Mouse (Mus musculus): Measurements from ENCODE around the gene Stx7.

Stx7 gene

GRCm38 (mm10) chr10:24165526-24166055, 16.5 kb downstream of the Stx7 start:
- no peak for DNase-seq (ENCODE audit: low read depth, low spot score)

DNA sequence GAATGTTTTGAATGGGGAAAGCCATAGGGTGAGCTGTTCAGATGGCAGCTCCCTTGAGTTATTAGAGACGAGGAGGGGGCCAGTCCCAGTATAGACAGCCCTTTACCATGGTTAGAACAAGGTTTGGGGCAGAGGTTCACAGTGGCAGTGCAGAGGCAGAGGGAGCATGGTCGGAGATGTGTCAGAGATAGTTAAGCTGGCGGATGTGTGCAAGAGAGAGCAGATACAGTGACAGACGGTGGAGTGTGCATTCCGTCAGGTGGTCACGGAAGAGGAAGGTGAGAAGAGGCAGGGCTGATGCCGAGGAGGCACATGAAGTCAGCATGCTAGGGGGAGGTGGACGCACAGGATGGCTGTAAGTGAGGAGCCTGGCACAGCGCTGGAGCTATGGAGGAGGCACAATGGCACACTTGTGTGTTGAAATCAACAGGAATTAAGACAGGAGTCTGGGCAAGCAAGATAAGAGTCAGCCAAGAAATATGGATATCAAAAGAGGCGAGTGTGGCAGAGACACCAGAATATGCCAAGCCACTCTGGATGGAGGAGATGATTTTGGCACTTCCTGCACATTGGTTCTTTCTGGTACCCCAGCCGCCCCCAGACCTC, 19.0 kb downstream of the Stx7 start:
- no peak for DNase-seq (ENCODE audit: low read depth, low spot score)

- DNase-seq (ENCODE audit: low read depth, low spot score): no peak
Observed at GRCm38 (mm10) chr10:24168854-24169253, 19.8 kb downstream of the Stx7 start.

DNA sequence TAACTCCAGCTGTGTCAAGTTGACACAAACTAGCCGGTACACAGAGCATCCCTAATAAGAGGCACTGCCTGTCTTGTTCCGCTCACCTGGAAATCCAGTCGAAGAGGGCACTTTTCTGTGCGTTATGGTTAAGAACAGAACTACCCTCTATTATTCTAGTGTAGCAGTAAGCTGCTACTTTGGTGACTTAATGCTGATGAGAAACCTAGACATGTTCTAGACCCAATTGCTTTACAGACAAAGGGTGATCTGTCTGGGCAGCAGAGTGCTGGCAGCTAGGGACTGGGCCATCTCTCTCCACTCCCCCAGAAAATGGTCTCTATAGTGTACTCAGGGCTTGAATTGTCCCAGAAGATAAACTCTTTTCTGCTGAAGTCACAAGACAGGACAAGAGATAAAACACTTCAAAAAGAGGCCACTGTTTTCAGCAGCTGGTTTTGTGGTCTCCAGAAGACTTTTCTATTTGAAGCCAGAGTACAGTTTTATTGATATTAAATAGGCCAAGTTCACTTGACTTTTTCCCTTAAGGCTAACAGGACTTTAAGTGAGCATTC, 22.9 kb downstream of the Stx7 start:
- no peak for DNase-seq (ENCODE audit: low read depth, low spot score)

DNA sequence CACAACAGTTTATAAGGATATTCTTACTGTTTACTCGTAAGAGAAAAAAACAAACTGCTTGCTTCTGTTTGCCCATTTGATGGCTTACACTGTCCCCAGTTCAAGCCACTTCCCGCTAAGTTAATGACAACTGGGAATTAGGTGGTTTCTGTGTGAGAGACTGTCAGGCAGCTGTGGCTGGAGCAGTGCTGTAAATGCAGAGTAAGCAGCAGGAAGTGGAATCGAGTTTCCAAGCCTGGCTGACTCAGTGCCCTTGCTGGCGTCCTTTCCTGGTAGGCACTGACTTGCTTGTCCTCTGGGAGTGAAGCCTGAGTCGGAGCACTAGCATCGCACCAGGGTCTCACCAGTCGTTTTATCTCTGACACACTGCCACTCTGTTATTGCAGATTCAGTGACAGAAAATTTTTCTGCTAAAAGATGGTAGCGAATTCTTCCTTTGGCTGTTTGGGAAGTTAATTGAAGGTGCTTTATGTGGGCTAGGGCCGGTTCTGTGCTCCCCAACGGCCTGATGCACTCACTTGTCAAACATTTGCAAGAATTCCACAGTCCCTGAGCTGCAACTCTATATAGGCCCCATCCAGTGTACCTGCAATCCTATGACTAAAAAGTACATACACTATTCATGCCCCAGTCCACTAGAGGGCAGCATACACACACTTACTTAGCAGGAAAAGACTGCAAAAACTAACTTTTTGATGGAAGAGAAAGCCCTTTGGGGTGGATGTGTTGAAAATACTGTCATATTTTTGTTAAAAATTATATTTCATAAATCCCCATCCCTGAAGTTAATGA, 24.3 kb downstream of the Stx7 start:
- DNase-seq (ENCODE audit: low read depth, low spot score): peak; percentile 78

DNA sequence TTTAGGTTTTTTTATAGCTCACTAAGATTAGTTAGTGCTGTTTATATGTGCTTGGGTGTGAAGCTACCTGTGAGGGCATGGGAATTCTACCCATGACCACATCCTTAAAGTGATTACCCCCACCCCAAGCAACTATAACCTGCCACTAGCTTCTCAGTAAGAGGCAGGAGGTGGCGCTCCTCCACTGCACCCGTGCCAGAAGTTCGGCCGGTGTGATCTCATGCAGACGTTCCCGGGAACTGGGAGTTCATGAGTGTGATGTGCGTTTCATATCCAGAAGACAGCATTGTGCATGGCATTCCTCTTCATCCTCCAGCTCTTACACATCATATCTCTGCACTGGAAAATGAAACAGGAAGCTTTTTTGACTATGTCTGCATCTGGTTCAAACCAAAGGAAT, 41.3 kb downstream of the Stx7 start:
- no peak for DNase-seq (ENCODE audit: low read depth, low spot score)

DNA sequence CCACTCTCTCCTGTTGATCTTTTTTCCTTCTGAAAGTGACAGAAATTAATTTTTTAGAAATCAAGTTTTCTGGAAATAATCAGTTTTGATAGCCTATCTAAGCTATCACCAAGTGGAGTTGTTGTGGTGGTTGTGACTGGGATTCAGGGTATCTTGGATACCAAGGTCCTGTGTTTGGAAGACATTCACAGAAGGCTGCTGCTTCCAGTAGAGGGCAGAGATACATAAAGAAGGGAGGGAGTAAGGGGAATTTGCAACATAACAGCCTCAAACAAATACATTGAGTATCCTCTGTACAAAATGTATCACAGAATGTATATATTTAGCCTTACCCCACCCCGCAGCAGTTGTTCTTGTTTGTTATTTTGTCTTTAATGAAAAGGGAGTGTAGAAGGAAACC, 42.9 kb downstream of the Stx7 start:
- peak; percentile 30 for DNase-seq (ENCODE audit: low read depth, low spot score)

DNA sequence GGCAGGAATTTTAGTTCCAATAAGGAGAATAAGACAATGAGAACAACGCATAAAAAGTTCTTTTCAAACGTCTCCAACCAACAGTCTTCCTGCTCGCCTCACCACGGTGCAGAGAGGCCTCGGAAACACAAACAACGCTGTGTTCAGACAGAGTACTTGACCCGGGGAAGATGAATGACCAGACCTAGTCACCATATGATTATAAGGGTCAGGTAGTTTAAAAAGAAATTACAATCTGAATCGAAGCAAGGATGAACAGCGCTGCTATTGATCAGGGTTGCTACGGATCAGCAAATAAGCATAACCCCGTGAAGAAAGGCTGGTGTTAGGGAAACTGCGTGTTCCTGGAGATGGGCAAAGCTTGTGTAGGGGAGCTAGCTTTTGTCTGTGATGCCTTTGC, 50.2 kb downstream of the Stx7 start:
- DNase-seq (ENCODE audit: low read depth, low spot score): no peak

DNA sequence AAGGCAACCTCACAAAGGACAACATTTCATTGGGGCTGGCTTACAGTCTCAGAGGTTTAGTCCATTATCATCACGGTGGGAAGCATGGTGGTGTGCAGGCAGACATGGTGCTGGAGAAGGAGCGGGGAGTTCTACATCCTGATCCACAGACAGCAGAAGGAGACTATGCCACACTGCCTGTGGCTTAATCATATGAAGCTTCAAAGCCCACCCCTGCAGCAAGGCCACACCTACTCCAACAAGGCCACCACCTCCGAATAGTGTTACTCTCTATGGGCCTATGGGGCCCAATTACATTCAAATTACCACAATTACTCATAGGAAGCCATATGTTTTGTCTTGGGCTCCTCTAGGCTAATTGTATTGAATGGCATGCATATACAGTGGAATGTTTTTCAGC, 51.0 kb downstream of the Stx7 start:
- no peak for DNase-seq (ENCODE audit: low read depth, low spot score)

GRCm38 (mm10) chr10:24210075-24210474, 61.0 kb downstream of the Stx7 start:
- DNase-seq (ENCODE audit: low read depth, low spot score): no peak

DNA sequence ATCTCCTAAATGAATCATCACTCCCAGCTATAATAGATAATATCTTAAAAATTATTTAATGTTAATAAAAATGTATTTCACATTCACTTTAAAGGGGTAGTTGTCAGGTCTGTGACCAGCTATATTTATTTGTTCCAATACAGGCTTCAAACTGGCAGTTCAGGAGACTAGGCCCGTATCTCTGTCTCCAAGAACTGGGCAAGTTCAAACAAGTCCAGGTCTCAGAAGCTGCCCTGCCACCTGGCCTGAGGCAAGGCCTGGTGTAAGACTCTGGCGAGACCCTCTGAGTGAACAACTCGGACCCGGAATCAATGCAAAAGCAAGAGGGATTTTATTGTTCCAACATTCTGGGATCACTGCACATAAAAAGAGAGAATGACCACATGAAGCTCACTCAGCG, 64.2 kb downstream of the Stx7 start:
- DNase-seq (ENCODE audit: low read depth, low spot score): no peak

- DNase-seq (ENCODE audit: low read depth, low spot score): no peak
Observed at GRCm38 (mm10) chr10:24217558-24218268, 68.6 kb downstream of the Stx7 start.

GRCm38 (mm10) chr10:24220931-24221330, 71.8 kb downstream of the Stx7 start:
- DNase-seq (ENCODE audit: low read depth, low spot score): no peak

DNA sequence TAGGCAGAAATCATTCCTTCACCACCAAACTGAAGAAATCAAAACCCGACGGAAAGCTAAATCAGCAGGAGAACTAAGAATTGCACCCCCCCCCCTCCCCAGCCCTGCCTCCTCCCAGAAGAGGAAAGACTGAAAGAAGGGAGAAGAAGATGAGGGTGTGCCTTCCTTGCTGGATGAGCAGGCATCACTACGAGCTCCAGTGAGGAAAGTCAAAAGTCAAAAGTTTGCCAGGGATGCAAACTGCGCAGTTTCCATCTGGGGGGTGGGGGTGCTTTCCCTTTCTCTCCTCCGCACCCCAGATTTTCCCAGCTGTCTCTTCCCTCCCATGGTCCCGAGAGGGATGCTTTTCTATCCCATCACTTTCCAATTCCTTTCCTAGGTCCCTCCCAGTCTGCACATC, 73.8 kb downstream of the Stx7 start:
- DNase-seq (ENCODE audit: low read depth, low spot score): no peak

- DNase-seq (ENCODE audit: low read depth, low spot score): peak; percentile 58
Observed at GRCm38 (mm10) chr10:24223449-24224143, 74.5 kb downstream of the Stx7 start, which contains the start of gene Moxd1. Gene Moxd1, plus strand, starts transcription at chr10:24223517.

DNA sequence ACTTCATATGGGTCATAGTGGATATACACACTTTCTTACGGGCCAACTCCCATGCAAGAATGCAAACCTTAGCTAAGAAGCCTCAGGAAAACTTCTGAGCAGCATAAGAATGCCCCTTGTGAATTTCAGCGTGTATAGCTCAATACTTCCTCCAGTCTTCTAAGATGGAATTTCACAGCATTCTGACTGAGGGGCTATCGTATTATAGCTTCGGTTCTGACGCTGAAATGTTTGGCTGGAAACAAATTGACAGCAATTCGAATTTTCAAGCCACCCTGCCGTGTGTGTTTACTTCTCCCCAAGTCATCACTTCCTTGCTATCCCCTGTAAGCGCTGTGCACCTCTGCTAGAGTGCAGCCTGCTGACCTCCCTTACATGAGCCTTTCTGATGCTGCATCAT, 75.5 kb downstream of the Stx7 start:
- no peak for DNase-seq (ENCODE audit: low read depth, low spot score)

- no peak for DNase-seq (ENCODE audit: low read depth, low spot score)
Observed at GRCm38 (mm10) chr10:24228318-24229183, 79.4 kb downstream of the Stx7 start.

DNA sequence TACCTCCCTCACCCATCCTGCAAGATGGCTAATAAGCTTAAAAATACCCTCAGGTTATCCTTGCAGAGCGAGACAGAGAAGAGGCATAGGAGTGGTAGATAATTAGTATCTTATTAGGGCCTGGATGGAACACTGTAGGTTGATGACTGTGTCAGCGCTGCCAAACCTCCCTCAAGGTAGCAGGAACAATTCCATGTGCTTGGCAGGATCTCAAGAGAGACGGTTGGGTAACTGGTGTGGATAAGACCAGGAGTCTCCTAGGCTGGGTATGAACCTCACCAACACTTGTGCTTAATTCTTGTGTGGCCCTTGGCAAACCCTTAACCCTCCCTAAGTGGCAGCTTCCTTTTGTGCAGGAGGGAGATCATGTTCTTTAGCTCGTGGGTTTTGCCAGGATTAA, 83.2 kb downstream of the Stx7 start:
- no peak for DNase-seq (ENCODE audit: low read depth, low spot score)

- DNase-seq (ENCODE audit: low read depth, low spot score): no peak
Observed at GRCm38 (mm10) chr10:24235426-24236283, 86.6 kb downstream of the Stx7 start.
